Mouse (Mus musculus): ENCODE data around the gene Mterf1b. TPM values are rescaled to one million over a fixed set of nuclear protein-coding genes. Genes with fewer than 3 reads are reported as not detected.

Gene Mterf1b
- total and polyA plus RNA-seq, 3 experiments: 3.7 to 10.7 (median 4.2) TPM

- no peak for TF ChIP-seq MXI1 (IDR thresholded peaks at IDR 0.05; ENCODE audit: low read depth, low read length)
- TF ChIP-seq SIN3A (IDR thresholded peaks at IDR 0.05; ENCODE audit: low read length): no peak
- TF ChIP-seq ELF1 (IDR thresholded peaks at IDR 0.05; ENCODE audit: low read depth, low read length): no peak
- no peak for TF ChIP-seq E2F4 (IDR thresholded peaks at IDR 0.05; ENCODE audit: insufficient replicate concordance, low read depth, low read length)
- no peak for TF ChIP-seq MAX (IDR thresholded peaks at IDR 0.05; ENCODE audit: low read length)
- Histone ChIP-seq H3K4me2 (ENCODE audit: insufficient read depth, low read depth, poor library complexity, severe bottlenecking) (no peak overlapping the region), H3K36me3 (replicated peaks in 1 of 2; ENCODE audit: control insufficient read depth in 1 of 2, insufficient read depth in 1 of 2, low read length in 1 of 2) (no peaks in the 10 kb centered on the region), H3K9me3 (replicated peaks; ENCODE audit: low read length) (no peaks in the 10 kb centered on the region), H3K4me1 (ENCODE audit: control insufficient read depth in 1 of 2, insufficient read depth in 2 of 2) (no peaks in the 10 kb centered on the region), H3K27me3 (replicated peaks) (no peaks in the 10 kb centered on the region), H3K79me2 (replicated peaks; ENCODE audit: control insufficient read depth, extremely low read depth, insufficient read depth, poor library complexity, severe bottlenecking) (no peaks in the 10 kb centered on the region), H3K4me3 (replicated peaks in 1 of 3; ENCODE audit: low read depth in 2 of 3, low read length in 2 of 3, poor library complexity in 1 of 3) (no peak overlapping the region), H3K9ac (ENCODE audit: insufficient read depth, low read depth) (no peak overlapping the region), H3K27ac (ENCODE audit: insufficient read depth, low read depth) (no peak overlapping the region)
- in situ Hi-C loops (cut with MboI; ENCODE audit: low pct_ligation_motif_present, low pct_unique_long_range_greater_than_20kb, low sequenced_read_pairs): no loop called here
- dilution Hi-C loops (cut with MboI; ENCODE audit: extremely low pct_ligation_motif_present, extremely low pct_unique_long_range_greater_than_20kb, low sequenced_read_pairs): no loop called here
- DNase-seq (ENCODE audit: extremely low read depth): no peak
These were observed 29.1 kb downstream of the Mterf1b start for GRCm38 (mm10) chr5:4221309-4221708.

- no peak for DNase-seq (ENCODE audit: extremely low read depth)
- dilution Hi-C loops (cut with MboI; ENCODE audit: extremely low pct_ligation_motif_present, extremely low pct_unique_long_range_greater_than_20kb, low sequenced_read_pairs) (no loop called here), in situ Hi-C loops (cut with MboI; ENCODE audit: low pct_ligation_motif_present, low pct_unique_long_range_greater_than_20kb, low sequenced_read_pairs) (no loop called here)
- H3K36me3 ChIP-seq (replicated peaks in 1 of 2; ENCODE audit: control insufficient read depth in 1 of 2, insufficient read depth in 1 of 2, low read length in 1 of 2): no peaks in the 10 kb centered on the region
- TF ChIP-seq MEF2A (IDR thresholded peaks at IDR 0.05; ENCODE audit: borderline replicate concordance, low read depth, low read length) (no peak), SIN3A (IDR thresholded peaks at IDR 0.05; ENCODE audit: low read length) (no peak), ZC3H11A (IDR thresholded peaks at IDR 0.05; ENCODE audit: low read depth, low read length) (no peak), MAFK (IDR thresholded peaks at IDR 0.05; ENCODE audit: insufficient replicate concordance, low read length) (no peak), NRF1 (IDR thresholded peaks at IDR 0.05; ENCODE audit: low read depth, low read length) (no peak), ZNF384 (IDR thresholded peaks at IDR 0.05; ENCODE audit: low read depth, low read length) (no peak), MAX (IDR thresholded peaks at IDR 0.05; ENCODE audit: low read length) (no peak), MXI1 (IDR thresholded peaks at IDR 0.05; ENCODE audit: low read depth, low read length) (no peak), ELF1 (IDR thresholded peaks at IDR 0.05; ENCODE audit: low read depth, low read length) (no peak), JUND (conservative IDR thresholded peaks at IDR 0.05; ENCODE audit: low read depth, low read length) (no peak), RAD21 (IDR thresholded peaks at IDR 0.05; ENCODE audit: low read depth, low read length) (no peak)
- no peaks in the 10 kb centered on the region for H3K79me2 ChIP-seq (replicated peaks; ENCODE audit: control insufficient read depth, extremely low read depth, insufficient read depth, poor library complexity, severe bottlenecking)
- no peak overlapping the region for H3K9ac ChIP-seq (ENCODE audit: insufficient read depth, low read depth)
- no peak overlapping the region for H3K4me2 ChIP-seq (ENCODE audit: insufficient read depth, low read depth, poor library complexity, severe bottlenecking)
- H3K4me3 ChIP-seq (replicated peaks in 1 of 3; ENCODE audit: low read depth in 2 of 3, low read length in 2 of 3, poor library complexity in 1 of 3): no peak overlapping the region
- no peaks in the 10 kb centered on the region for H3K27me3 ChIP-seq (replicated peaks)
- H3K4me1 ChIP-seq (ENCODE audit: control insufficient read depth in 1 of 2, insufficient read depth in 2 of 2): peaks cover 0 to 2% of the 10 kb centered on the region in 2 experiments; a peak in 2 of 4 replicates
- H3K9me3 ChIP-seq (replicated peaks; ENCODE audit: low read length): no peaks in the 10 kb centered on the region
- no peak overlapping the region for H3K27ac ChIP-seq (ENCODE audit: insufficient read depth, low read depth)
These were observed 29.9 kb downstream of the Mterf1b start for GRCm38 (mm10) chr5:4221981-4222623.

- Histone ChIP-seq H3K4me3 (replicated peaks in 1 of 3; ENCODE audit: low read depth in 2 of 3, low read length in 2 of 3, poor library complexity in 1 of 3) (no peak overlapping the region), H3K79me2 (replicated peaks; ENCODE audit: control insufficient read depth, extremely low read depth, insufficient read depth, poor library complexity, severe bottlenecking) (no peaks in the 10 kb centered on the region), H3K4me1 (ENCODE audit: control insufficient read depth in 1 of 2, insufficient read depth in 2 of 2) (peaks cover under 1 to 7% of the 10 kb centered on the region in 2 experiments; a peak in 3 of 4 replicates), H3K36me3 (replicated peaks in 1 of 2; ENCODE audit: control insufficient read depth in 1 of 2, insufficient read depth in 1 of 2, low read length in 1 of 2) (no peaks in the 10 kb centered on the region), H3K9me3 (replicated peaks; ENCODE audit: low read length) (no peaks in the 10 kb centered on the region), H3K9ac (ENCODE audit: insufficient read depth, low read depth) (no peak overlapping the region), H3K27ac (ENCODE audit: insufficient read depth, low read depth) (no peak overlapping the region), H3K4me2 (ENCODE audit: insufficient read depth, low read depth, poor library complexity, severe bottlenecking) (no peak overlapping the region), H3K27me3 (replicated peaks) (no peaks in the 10 kb centered on the region)
- dilution Hi-C loops (cut with MboI; ENCODE audit: extremely low pct_ligation_motif_present, extremely low pct_unique_long_range_greater_than_20kb, low sequenced_read_pairs) (no loop called here), in situ Hi-C loops (cut with MboI; ENCODE audit: low pct_ligation_motif_present, low pct_unique_long_range_greater_than_20kb, low sequenced_read_pairs) (no loop called here)
- DNase-seq (ENCODE audit: extremely low read depth): no peak
- TF ChIP-seq USF1 (IDR thresholded peaks at IDR 0.05; ENCODE audit: low read depth, low read length) (peak; percentile 29), ETS1 (conservative IDR thresholded peaks at IDR 0.05; ENCODE audit: low read depth, low read length) (peak; percentile 96), ZC3H11A (IDR thresholded peaks at IDR 0.05; ENCODE audit: low read depth, low read length) (no peak)
These were observed 40.0 kb downstream of the Mterf1b start for GRCm38 (mm10) chr5:4232163-4232562.

Measured in CH12.LX (cell line).